Mouse (Mus musculus): ENCODE measurements around the gene Mydgf. TPM values are rescaled to one million over a fixed set of nuclear protein-coding genes. Genes with fewer than 3 reads are reported as not detected.
A peak's percentile ranks its signal among the peaks of the same experiment; 100 is the strongest.

Mydgf gene
- total RNA-seq, 2 experiments from 2014 or later, result 30.2 to 33.0 TPM

DNA sequence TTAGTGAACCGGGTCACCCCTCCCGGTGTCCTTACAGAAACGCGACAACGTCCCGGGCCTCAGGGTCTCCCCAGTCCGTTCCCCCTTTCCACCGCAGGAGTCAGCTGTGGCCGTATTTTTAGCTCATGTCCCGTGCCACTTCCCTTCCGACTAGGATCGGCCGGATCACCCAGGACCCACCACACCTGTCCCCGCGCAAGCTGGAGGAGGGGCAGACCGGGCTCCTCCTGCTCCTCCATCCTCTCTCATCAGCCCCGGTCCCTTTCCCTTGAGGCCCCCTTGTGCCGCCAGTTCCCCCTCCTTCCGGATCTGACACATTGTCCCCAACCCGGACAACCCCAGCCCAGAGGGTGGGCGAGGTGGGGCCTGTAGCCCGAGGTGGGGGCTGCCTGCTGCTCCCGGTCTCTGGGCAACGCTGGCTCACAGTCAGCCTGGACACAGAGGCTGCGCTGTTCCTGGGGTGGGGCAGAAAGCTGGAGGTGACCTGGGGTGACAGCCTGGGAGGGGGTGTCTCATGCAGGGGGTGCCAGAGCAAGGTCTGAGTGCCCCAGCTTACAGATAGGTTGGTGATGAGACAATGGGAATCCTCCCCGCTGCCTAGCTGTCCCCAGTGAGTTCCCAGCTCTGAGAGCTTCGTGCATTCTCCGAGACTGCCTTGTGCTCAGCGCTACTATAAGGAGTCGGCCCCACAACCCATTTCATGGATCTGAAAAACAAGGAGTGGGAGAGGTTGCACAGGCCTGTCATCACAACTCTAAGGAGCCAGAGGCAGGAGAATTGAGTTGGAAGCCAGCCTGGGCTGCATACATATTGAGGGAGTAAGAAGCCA lies 34.7 kb downstream of the Mydgf start:
- intact Hi-C loops (cut with DNase I), result no loop called here
- no peak for DNase-seq (ENCODE audit: low spot score)

DNA sequence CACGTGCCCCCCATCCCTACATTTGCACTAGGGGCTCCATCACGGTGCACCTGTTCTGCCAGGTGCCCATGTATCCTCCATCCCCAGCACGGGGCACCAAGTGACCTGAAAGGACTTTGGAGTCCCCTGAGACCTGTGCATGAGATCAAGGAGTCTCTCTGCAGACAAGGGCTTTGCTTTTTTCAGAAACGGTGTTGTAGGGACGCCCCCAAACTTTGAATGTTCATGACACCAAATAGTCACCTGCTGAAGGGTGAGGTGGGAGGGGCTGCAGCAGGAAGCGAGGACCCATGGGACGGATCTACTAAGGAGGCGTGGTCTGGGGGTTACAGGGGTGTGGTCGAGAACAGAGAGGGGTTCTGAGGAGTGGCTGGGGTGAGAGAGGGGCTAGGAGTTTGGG lies 35.4 kb downstream of the Mydgf start:
- DNase-seq (ENCODE audit: low spot score), result no peak
- intact Hi-C loops (cut with DNase I), result no loop called here

DNA sequence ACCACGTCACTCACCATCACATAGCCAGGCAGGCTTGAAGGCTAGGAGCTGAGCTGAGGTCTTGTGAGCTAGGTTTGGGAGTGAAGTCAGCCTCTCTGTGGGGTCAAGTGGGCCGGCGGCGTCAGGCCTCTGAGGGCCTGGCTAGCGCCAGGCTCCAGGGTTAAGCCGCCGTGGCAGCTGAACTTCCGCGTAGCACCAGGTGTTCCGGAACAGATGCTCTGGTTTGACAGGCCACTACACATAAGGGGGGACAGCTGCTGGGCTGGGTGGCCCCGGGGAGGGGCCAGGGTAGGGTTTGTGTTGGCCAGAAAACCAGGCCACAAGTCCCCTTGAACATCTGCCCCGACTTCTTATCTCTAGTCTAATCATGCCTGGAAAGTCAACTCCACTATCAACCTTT lies 36.3 kb downstream of the Mydgf start:
- intact Hi-C loops (cut with DNase I), result no loop called here
- DNase-seq (ENCODE audit: low spot score), result no peak

DNA sequence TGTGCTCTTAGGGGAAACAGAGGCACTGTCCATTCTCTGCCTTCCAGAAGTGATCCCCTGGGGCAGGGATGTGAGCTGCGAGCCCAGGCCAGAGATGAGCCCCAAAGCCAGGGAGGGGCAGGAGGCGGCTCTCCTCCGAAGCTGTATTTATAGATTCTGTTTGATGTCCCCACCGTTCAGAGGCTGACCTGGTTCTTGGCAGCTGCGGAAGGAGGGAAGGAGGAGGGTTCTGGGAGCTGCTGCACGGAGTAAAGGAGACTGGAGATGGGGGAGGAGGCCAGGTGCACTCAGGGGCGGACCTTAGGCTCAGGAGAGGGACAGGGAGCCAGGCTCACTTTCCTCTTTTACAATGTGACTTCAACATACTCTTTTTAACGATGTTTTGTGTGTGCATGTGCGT lies 37.6 kb downstream of the Mydgf start:
- DNase-seq (ENCODE audit: low spot score), result no peak
- intact Hi-C loops (cut with DNase I), result no loop called here

DNA sequence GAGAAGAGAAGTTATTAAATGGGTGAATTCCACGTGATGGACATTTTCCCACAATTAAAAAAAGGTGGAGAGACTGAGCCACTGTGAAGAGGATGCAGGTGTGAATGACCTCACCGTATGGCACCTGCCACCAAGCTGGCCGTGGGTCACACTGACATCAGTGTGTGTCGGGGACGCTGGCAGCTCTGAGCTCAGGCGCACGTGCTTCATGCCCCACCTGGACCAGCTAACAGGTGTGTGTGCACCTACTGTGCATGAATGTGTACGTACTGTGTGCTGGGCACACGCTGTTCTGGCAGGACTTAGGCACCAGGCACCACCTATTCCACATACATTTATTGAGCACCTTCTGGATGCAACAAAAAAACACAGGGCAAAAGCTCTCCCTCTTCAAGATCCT lies 39.2 kb downstream of the Mydgf start:
- DNase-seq (ENCODE audit: low spot score), result no peak
- intact Hi-C loops (cut with DNase I), result no loop called here

DNA sequence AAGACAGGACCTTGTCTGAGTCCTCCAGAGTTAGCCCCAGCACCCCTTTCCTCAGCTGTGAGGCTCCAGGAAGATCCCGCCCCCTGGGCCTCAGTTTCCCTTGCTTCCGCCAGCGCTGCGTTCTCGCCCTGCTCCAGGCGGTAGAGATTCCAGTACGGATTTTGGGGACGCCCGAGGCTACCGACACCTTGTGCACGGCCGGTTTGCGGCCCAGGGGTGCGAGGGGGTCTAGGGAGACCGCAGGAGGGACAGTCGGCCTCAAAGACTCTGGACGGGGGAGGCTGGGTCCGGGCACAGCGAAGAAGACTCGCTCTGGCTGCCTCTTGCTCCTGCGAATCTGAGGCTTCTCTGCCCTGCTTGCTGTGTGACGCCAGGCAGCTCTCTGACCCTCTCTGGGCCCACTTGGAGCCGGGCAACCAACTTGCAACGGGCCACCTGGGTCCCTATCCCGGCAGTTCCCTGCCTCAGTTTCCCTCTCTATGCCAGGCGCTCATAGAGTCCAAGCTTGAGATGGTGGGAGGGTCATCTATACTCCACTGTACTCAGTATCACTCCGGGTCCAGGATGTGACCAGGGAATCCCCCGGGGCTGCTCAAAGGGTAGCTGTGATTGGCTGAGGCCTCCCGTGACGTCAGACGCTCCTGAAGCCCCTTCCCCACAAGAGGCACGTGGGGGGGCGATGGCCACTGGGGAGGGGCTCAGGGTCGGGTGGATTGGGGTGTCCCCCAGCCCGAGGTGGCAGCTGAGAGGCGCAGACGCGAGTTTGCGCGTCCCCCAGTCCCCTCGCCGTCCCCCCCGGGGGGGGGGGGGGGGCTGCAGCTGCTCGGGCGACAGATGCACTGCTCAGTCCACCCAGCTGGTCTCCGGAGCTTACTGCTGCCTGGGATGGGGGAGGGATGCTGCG lies 41.8 kb downstream of the Mydgf start:
- DNase-seq (ENCODE audit: low spot score), result no peak
- intact Hi-C loops (cut with DNase I), result loop anchor here (2.0 kb wide), 1 partner anchor 19 kb away; no protein-coding TSS in a partner anchor

DNA sequence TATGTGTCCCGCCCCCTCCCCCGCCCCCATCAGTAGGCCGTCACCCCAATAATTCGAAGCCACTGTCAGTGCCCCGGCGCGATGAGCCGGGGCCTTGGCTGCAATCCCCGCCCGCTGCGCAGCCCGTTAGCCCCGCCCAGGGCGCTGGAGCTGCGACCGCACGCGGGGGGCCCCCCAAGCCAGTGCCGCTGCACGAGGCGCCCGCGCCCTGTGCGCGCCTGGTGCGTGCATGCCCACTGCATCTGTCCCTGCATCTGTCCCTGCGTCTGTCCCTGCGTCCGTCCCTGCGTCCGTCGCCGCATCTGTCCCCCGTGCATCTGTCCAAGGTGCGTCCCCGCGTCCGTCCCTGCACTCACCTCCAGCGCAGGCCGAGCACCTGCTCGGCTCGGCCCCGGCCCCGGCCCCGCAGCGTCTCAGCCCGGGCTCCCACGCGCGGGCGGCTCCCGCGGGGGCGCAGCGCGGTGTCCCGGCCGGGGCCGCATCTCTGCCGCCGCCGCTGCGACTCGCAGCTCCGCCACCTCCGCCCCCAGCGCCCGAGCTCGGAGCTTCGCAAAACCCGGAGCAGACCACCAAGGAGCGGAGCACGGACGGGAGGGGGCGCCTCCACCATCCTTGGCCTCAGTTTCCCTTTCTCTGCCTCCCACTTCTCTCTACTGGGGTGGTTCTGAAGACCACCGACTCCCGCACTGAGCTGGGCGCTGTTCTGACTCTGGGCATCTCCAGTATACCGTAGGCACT lies 43.7 kb downstream of the Mydgf start, which contains the start of gene Sema6b:
Gene Sema6b, minus strand, starts transcription at position 486 of the 738 bp plus-strand sequence.
- intact Hi-C loops (cut with DNase I), result loop anchor here (2.0 kb wide), 1 partner anchor 21 kb away; no protein-coding TSS in a partner anchor

DNA sequence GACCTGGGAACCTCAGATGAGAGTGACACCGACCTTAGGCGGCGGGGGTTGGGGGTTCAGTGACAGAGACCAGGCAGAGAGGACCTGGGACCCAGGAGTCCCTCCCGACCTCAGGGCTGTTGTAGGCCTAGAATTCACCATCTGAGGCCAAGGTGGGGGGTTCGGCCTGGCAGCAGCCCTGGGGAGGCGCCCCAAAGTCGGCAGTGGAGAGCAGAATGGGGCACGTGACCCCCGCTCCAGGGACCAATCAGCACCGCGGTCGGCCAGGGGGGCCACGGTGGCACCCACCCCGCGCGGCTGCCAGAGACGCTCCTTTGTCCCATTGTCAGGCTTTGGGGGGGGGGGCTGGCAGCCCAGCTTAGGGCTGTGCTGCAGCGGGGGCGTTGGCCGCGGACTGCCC lies 44.4 kb downstream of the Mydgf start:
- intact Hi-C loops (cut with DNase I), result no loop called here
- no peak for DNase-seq (ENCODE audit: low spot score)

More for the DNA sequence above, 43.7 kb downstream of the Mydgf start, which contains the start of gene Sema6b:
- DNase-seq (ENCODE audit: low spot score), result no peak

DNA sequence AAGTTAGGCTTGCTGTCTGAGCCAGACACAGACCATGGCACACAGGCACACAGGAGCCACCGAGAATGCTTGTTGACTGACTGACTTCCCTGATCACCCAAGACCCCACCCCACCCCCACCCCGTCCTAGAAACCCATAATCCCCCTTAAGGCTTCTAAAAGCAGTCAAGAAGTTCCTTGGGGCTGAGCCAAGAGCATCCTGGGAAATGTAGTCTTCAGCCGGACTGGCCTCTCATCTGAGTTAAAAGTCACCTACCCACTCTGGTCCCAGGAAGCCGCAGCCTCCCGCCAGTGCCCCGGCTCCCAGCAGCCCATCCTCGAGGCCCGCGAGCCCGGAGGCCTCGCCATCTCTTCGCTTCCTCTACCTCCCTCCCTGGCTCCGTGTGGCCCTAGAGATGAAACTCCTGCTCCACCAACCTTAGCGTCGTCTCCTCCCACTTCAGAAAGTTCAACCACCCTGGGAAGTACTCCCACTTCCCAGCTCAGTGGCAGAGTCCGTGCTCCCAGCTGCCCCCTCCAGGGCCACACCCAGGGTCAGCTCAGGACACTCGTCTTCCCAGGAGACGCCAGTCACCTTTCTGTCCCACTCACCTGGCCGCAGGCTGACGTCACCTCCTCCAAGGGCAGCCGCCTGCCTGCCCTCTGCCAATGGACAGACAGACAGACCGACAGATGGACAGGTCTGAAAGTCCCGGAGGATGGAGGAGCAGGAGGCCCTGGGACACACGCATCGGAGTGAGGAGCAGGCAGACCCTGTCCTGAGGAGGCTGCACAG lies 45.7 kb downstream of the Mydgf start:
- no peak for DNase-seq (ENCODE audit: low spot score)
- intact Hi-C loops (cut with DNase I), result no loop called here

DNA sequence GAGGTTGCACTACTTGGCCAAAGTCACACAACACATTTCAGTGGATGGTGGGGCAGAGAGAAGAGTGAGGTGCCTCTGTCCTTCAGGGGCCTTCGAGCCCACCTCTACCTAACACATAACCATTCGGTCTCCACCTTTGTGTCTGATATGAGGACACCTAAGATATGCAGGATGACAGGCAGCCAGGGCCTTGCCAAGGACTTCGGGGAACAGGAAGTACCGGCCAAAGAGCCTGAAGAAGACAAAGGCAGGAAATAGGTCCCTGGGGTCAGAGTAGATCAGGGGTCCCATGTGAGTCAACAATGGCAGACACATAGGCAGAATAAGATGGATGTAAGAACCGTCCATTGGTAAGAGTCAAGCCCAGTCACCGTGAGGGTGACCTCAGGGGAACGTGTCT lies 47.2 kb downstream of the Mydgf start:
- intact Hi-C loops (cut with DNase I), result no loop called here
- no peak for DNase-seq (ENCODE audit: low spot score)

DNA sequence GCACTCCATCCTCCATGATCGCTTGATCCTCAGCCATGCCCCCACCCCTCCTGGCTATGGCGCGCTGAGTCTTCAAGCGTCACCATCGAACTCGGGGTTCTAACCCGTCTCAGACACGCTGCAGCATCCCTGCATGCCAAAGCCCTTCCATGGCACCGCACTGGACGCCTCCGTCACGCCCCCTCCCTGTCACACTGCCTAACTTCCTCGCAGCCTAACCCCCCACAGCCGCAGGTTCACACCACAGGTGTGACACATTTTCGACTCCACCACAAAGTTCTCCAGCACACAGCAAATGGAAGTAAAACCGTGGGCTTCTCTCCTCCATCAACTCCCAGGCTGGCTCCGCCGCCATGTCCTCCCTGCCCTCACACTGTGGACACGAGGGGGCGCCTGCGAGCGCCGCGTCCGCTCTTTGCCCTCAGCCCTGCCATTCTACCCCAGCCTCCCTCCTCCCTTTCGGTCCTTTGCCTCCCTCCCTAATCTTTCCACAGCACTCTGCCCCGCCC lies 49.2 kb downstream of the Mydgf start:
- no peak for DNase-seq (ENCODE audit: low spot score)

DNA sequence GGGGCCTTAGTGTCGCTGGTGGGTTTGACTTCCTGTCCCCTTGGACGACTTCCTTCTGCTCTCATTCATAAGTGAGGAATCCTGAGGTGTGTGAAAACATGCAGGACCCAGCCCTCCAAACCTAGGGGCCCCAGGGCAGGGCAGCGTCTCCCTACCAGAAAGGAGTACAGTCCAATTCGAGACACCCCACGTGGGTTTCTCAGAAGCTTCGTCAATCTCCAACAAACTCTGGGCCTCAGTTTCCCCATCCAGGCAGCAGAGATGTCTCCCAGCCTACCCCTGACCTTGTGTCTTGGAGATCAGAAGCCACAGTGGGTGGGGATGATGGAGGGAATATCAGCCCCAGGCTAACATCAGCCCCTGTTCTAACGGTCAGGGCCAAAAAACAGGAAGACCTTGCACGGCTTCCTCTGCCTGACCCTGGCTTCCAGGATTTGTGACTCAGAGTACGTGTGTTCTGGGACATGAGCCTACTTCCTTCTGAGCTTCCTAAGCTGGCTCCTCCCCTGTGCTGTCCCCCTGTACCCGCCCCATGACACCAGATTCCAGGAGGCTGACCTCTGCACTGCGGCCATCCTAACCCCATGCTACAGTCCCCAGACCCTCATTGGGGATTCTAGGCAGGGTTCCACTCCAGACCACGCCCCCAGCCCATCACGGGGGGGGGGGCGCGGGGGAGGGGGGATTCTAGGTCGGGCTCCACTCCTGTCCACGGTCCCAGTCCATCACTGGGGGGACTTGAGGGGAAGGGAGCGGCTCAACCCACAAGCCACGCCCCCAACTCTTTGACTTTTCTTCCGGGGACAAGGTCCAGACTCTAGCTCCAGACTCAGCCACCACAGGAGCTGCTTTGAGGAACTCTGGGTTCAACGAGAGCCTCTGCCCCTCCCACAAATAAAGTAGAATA lies 50.0 kb downstream of the Mydgf start:
- peak; percentile 81 for DNase-seq (ENCODE audit: low spot score)
- intact Hi-C loops (cut with DNase I), result loop anchor here (2.0 to 5.0 kb wide), 2 partner anchors 121 to 219 kb away; no protein-coding TSS in a partner anchor

More for the DNA sequence above, 49.2 kb downstream of the Mydgf start:
- intact Hi-C loops (cut with DNase I), result loop anchor here (5.0 kb wide), 1 partner anchor 218 kb away; no protein-coding TSS in a partner anchor

DNA sequence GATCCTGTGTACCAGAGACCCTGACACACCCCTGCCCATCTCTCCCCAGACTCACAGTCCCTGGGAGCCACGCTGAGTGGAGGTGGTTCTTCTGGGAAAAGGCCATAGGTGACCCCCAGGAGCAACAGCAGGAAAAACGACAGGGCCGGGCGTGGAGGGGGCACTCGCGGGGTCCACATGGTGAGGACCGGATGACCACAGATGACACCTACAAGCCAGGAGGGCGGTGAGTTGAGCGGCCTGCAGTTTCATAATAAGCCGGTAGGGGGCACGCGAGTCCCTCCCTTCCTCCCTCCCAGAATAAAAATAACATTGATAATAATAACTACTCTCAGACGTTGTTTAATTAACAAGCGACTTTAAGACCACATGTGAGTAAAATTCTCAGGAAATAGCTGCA lies 51.1 kb downstream of the Mydgf start:
- DNase-seq (ENCODE audit: low spot score), result no peak
- intact Hi-C loops (cut with DNase I), result loop anchor here (1.0 to 5.0 kb wide), 3 partner anchors 27 to 220 kb away; no protein-coding TSS in a partner anchor

DNA sequence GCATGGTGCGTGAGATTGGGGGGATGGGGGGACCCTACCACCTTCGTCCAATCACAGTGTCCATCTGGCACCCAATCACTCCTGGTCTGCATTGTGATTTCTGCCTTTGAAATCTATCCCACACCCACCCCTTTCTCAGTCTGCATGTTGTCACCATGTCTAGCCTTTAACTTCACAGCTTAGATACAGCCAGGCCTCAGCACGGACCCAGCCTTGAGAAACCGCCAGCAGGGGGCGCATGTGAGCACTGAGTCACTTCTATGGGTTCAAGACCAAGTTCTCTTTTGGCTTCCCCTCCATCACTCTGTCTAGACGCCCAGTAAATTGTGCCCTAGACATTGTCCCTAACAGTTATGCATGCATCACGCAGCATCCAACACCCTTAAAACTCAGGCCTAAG lies 51.9 kb downstream of the Mydgf start:
- no peak for DNase-seq (ENCODE audit: low spot score)
- intact Hi-C loops (cut with DNase I), result loop anchor here (1.0 to 5.0 kb wide), 3 partner anchors 27 to 220 kb away; no protein-coding TSS in a partner anchor

DNA sequence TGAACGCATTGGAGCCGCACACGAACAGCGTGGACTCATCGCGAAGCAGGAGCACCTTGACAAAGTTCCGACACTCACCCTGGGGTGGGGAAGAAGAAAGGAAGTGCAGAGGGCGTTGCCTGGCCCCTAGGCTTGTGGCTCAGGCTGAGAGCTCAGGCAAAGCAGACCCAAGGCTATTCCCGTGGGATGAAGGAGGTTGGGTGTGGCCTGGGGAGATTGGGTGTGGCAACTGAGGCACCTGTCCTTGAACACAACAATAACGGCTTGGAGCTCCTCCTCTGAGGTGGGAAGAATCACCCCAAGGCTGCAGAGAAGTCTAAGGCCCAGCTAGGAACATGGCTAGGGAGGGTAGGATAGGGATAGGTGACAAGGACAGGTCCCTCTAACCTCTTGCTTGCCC lies 52.6 kb downstream of the Mydgf start:
- intact Hi-C loops (cut with DNase I), result loop anchor here (5.0 kb wide), 1 partner anchor 221 kb away; no protein-coding TSS in a partner anchor
- no peak for DNase-seq (ENCODE audit: low spot score)

DNA sequence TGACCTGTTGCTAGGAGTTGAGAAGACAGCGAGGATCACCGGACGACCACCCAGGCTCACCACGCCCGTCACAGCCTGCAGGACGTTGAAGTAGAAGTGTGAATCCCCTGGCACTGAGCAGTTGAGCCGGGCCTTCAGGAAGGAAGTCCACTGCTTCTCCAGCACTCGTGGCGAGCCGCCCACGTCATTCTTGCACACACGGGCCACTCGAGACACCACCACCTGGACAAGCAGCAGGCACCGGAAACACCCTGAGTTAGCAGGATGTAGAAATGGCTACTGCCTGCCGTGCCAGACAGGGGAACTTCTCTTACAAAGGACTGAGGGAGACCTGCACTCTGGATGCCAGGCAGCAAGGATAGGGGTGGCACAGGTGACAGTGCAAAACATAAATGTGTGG lies 55.5 kb downstream of the Mydgf start:
- intact Hi-C loops (cut with DNase I), result no loop called here
- DNase-seq (ENCODE audit: low spot score), result no peak

DNA sequence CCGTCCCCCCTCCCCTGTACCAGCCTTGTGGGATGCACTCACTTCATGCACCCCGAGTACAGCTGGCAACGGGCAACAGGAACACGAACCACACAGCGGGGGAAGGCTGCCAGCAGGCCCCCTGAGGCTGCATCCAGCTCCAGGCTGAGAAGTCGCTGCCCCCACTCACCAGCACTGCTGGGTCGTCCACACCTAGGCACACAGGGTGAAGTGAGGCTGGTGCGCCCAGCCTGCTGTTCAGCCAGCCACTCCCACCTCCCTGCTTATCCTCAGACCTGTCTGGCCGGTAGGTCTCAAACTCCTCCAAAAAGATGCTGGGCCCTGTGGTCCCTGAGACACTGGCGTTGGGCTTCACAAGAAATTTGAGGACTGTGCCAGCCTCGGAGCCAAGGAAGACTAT lies 57.5 kb downstream of the Mydgf start:
- intact Hi-C loops (cut with DNase I), result no loop called here
- DNase-seq (ENCODE audit: low spot score), result no peak

Data from heart, postnatal 25 days (tissue).